Comparison of ENCODE assay signal across 9 mouse cellular contexts in genomic region chr6:50371501-50372086, GRCm38 (mm10).
"Had no signal": no experiment of that assay in that cellular context is flagged by ENCODE, and none has a peak within 500 bp of the region (broad histone marks: within the 10 kb centered on the region; RNA-seq: fewer than 3 reads in every experiment).

No protein-coding gene starts in this region.

- H3K27ac ChIP-seq: limb, embryonic 13.5 days; liver, embryonic 14.5 days; neural tube, embryonic 13.5 days had no signal

- H3K4me2 ChIP-seq: limb, embryonic 13.5 days; neural tube, embryonic 13.5 days had no signal

- H3K9me3 ChIP-seq: limb, embryonic 13.5 days; midbrain, embryonic 10.5 days; neural tube, embryonic 13.5 days had no signal

- H3K9ac ChIP-seq: limb, embryonic 13.5 days; liver, embryonic 14.5 days; neural tube, embryonic 13.5 days had no signal

- DNase-seq: kidney, adult 8-10 months; left cerebral cortex, postnatal 4 days; lung, adult 18-20 months; midbrain, embryonic 14.5 days; right cerebral cortex, postnatal 14 days had no signal

- H3K27me3 ChIP-seq: limb, embryonic 13.5 days; neural tube, embryonic 13.5 days had no signal

- H3K36me3 ChIP-seq: neural tube, embryonic 13.5 days had no signal

- H3K4me3 ChIP-seq: limb, embryonic 13.5 days; midbrain, embryonic 10.5 days; neural tube, embryonic 13.5 days had no signal
